Mouse (Mus musculus) gastrocnemius, postnatal 14 days (tissue): Measurements from ENCODE around the gene Tpm1. TPM values are rescaled to one million over a fixed set of nuclear protein-coding genes. Genes with fewer than 3 reads are reported as not detected.

Experiments used
- DNase-seq: peaks from one replicate; pipeline ENCODE4 v3.0.0; 2021; ENCODE audit warnings: mixed read lengths
- intact Hi-C: fragments of 180-260 bp; cut with DNase I; formaldehyde crosslinking; loops from one replicate; pipeline ENCODE4 v1.15.1; 2025; ENCODE audit warnings: low total_unique reads
- total RNA-seq, 2 experiments: library from RNA; stranded (reverse); gene quantifications; 2 replicates each; pipeline ENCODE4 v1.2.3; 2021

Tpm1 gene
- total RNA-seq, 2 experiments from 2014 or later = 23,393 to 24,139 TPM

DNA sequence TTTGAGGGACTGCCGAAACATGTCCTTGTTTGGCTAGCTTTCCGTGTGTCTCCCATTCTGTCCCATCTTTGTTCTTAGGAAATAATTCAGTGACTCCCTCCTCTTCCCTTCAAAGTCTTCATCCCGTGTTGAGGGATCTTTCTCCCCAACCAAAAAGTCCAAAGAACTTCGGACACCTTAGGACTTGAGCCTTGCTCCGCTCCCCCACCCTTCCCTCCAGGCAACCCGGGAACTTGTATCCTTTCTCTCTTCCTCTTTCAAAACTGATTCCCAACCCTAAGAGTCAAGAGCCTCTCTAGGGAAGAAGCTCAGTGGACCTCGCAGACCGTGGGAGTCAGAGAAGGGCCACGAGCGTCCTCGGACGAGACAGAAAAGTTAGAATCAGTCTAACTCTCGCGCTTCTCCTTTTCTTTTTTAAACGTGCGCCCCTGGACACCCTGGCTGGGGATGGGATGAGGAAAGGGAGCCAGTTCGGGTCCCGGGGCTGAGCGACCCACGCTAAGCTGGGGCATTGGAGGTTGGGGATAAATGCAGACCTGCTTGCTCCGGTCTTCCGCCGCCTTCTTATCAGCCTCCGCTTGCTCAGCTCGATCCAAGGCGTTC is 622 bp downstream of the Tpm1 start:
- intact Hi-C loops = no loop called here
- DNase-seq = no peak

DNA sequence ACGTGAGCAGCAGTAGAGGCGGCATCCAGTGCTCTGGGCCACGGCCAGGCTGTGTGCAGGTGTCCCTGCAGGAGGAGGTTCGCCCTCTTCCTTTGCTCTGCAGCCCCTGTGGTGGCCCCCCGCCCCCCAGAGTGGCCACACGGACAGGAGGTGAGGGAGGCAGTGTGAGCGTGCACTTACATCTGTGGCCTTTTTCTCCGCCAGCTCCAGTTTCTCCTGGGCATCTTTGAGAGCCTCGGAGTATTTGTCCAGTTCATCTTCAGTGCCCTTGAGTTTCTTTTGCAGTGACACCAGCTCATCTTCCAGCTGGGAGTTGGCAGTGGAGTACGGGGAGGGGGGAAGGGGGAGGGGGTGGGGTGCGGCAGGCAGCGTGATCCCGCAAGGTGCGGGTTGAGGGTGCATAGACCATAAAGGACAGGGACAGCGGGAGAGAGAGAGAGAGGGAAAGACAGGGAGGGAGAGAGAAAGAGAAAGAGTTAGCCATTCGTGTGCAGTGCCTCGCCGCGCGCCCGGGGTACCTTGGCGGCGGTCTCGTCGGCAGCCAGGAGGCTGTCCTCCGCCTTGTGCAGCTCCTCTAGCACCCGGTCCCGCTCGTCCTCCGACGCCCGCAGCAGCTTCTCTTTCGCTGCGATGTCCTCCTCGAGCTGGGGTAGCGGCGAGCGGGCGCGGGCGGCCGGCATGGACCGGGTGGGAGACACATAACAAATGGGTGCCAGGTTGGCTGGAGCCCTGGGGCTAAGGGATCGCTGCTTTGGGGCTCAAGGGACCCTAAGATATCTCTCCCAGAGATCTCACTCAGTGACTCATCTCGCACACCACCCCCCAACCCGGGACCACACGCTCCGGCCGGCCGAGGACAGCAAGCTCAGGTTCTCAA is 1.4 kb downstream of the Tpm1 start:
- DNase-seq = peak; percentile 42
- intact Hi-C loops = no loop called here

DNA sequence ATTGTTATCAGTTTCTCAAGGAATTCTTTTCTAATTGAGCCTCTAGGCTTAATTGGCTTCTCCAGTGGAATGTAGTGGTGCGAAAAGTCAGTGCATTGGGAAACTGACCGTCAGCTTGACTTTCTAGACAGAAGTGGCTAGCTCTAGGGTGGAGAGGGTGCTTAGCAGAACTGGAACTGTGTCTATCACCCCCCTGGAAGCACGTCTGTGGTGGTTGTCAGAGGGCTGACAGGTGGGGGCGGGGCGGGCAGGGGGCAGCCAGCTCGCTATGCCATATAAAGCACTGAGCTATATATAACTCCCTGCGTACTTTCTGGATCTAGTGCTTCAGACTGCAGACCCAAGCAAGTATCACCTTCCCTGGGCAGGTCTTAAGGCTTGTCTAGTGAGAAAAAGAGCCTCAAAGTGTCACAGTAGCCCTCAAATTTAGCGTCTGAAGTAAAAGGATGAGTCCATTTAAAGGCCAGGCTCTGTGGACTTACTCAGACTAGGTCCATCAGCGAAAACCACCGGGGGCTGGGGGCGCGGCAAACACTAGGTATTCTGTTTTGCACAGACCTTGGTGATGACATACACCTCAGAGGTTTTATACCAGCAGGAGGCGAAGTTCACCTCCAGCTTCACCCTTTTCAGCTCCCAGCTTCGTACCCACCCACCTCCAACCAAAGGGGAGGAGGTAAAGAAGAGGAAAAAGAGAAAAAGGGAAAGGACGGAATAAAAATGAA is 2.2 kb downstream of the Tpm1 start:
- intact Hi-C loops = no loop called here
- no peak for DNase-seq

DNA sequence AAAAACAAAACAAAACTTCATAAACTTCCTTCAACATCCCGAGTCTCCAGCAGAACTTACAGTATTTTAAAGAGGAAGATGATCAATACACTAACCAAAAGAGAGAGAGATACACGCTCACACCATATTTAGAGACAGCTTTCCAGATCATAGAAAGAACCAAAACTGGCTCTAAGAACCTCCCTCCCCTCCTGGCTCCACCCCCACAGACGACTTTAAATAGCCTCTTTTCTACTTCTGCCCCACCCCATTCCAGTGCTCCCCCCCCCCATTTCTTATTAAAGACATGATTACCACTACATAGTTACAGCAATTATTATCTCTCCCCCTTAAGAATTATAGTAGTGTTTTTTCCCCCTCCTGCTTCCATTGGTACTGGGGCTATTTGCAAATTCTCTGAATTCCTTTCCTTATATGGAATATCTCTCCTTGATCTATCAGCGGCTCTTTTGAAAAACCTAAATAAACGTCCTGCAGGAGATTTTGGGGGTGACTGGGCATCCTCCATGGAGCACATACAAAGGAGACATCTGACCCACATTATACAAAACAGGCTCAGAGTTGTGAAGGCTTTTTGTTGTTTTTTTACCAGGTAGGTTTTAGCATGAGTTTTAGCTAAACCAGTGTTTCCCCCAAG is 3.1 kb downstream of the Tpm1 start:
- intact Hi-C loops = no loop called here
- DNase-seq = no peak

DNA sequence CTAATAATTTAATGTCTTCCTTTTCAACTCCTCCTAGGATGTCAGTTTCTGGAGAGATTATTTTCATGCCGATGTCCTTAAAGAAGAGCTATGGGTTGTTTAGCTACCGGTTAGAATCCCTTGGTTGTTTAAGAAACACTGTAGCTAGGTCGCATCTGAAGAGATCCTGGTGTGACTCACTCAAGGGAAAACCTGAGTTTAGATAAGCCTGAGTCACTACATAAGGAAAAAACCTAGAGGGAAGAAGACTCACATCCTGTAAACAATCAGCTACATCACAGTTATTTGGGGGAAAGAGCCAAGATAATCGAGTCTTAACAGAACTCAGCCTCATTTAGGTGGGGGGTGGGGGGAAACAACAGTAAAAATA is 3.9 kb downstream of the Tpm1 start:
- intact Hi-C loops = no loop called here
- DNase-seq = no peak

DNA sequence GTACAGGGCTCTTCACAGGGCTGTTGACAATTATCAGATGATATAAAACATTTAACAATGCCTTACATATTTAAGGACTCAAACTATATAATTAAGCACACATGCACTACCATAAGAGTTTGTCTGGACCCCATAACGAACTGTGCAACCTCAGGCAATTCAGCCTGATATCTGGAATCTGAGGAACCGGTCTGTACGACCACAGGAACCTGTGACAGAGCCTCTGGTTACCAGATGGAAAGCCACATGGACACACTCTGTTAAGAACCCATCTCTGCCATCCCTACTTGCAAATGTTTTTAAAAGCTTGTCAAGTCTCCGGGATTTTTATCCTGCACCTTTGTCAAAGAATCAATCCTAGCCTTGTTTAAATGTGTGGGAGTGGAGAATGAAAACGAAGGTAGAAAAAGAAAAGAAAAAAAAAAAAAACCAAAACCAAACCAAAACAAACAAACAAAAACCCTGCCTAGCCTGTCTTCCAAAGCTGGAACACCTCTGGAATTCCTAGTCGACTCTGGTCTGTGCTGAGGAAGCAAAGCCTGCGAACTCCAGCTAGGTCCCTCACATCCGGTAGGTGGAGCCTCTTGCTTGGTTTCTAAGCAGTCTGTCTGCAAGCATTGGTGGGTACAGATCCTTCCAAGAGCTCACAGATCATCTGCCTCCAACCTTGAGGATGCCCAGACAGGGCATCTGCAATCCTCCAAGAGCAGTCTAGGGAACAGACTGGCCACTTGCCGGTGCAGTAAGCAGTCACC is 4.5 kb downstream of the Tpm1 start:
- DNase-seq = peak; percentile 57
- intact Hi-C loops = loop anchor here (5.0 kb wide), 1 partner anchor 42 kb away; no protein-coding TSS in a partner anchor

DNA sequence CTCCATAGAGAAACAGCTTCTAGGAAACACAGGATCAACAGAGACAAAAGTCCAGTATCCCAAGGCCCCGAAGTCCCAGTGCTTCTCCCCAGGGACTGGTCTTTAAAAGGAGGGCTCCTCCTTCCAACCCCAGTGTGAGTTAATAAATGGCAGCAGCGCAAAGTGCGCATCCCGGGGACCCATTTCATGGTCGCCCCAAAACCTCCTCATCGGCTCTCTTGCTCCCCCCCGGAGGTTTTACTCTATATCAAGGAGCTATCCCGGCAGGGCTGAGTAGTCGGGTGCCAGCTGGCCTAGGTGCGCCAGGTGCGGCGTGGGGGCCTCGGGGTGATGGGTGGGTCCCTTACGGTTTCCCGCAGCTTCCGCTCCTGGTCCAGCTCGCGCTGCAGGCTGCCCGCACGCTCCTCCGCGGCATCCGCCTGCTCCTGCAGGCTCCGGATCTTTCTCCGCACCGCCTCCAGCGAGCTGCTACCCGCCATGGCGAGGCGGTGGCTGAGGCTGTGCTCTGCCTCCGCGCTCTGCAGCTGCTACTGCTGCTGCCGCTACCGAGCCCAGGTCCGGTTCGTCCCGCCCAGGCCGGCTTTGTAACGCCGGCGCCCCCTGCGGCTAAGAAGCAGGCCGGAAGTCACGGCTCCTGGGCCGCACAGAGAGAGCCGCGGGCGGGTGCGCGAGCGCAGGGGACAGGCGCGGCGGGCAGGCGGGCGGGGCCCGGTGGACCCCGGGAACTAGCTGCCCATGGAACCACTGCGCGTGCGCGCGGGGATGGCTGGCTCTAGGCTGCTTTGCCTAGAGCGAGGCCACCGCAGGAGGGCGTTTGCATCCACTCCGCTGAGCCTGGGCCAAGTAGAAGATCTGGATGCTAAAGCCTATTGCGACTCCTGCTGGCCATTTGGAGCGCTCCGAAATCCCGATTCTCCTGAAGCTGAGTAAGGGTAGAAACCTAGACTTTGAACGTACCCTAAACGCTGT is 5.7 kb downstream of the Tpm1 start:
- peak; percentile 99 for DNase-seq

DNA sequence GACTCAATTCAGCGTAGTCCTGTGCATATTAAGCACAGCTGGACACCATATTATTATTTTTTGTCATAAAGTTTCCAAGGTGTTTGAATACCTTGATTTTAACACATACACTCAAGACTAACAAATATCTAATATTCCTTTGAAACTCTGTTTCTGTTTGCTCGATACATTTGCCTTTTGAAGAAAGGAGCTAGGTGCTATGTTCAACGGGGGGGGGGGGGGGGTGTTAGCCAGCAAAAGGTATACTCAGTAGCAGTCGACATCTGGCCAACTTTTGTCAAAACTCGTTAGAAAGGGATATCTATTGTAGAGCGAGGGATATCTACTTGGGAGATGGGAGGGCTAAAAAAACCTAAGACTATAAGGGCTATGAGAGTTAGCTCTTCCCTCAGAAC is 6.4 kb downstream of the Tpm1 start:
- DNase-seq = no peak
- intact Hi-C loops = loop anchor here (5.0 kb wide), 1 partner anchor 41 kb away; no protein-coding TSS in a partner anchor

More for the DNA sequence above, 5.7 kb downstream of the Tpm1 start:
- intact Hi-C loops = loop anchor here (5.0 kb wide), 1 partner anchor 41 kb away; no protein-coding TSS in a partner anchor

DNA sequence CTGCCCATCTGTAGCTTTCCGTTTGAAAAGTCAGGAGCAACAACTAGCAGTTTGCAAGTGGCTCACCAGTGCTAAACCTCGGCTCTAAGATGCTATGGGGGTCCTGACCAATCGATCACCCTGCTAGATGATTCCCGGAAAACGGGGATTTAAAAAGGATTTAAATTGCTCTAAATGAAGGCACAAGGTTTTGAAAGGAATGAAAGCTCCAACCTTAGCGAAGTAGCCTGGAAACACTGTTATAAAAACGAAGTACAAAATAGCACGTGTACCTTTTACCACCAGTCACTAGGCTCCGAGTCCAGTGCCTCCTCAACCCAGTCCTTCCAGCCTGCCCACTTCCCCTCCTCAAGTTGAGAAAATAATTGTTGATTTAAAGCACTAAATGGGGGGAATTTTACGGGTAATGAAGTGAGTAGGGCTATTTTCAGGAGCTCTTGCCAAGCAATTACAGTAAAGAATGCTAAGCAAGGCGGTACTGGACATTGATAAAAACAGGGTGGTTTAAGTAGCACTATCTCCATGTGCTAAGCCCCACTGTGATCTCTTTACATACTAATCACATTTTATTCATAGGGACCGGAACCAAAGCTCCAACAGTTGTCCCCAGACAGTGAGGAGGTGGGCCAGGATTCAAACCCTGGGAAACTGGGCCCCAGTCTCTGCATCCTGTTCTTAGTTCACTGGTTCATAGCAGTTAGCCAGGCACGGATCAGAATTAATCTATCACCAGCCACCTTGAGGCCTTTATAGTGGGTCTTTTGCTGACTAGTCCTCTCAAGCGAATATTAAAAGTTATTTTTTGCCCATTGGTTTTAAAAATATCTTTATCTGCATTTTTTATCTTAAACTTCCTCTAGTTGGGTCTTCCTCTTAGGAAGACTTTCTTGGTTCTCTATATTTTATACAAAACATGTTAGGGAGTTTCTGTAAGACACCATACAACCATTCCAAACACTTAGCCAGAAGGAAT is 7.1 kb downstream of the Tpm1 start:
- intact Hi-C loops = loop anchor here (5.0 kb wide), 1 partner anchor 40 kb away; no protein-coding TSS in a partner anchor
- no peak for DNase-seq

DNA sequence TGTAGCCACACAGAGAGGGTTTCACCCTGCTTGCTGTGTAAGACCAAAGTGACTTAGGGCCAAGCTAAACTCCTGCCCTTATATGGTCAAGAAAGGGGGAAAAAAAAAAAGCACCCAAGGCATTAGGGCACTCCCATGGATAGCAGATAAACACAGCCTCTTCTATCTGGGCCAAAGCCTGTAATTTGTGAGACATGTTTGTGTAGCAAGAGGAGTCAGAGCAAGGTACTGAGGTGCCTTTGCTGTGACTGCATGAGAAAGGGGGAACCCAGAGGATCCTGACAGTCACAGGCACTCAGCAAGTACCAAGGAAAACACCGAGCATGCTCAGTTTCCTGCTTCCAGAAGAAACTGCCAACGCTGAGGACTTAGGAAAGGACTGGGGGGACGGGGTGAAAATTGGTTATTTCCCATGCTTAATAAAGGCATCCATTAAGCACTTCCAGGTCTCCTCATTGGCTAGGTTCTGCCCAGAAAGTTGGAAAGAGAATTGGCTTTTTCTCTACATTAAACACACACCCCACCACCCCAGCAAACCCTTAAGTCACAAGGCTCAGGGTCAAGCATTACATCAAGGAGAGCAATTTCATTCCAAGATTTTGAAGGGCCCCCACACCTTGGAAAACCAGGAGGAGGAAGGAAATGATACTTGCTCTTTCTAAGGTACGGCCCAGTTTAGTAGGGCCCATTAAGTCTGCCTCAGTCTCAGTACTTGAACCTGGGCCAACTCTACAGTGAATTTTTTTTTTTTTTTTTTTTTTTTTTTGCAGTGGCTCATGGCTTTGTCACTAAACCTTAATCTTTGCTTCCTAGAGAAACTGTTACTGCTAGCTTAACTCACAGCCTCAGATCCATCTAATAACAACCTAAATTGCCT is 8.0 kb downstream of the Tpm1 start:
- intact Hi-C loops = loop anchor here (5.0 kb wide), 1 partner anchor 39 kb away; no protein-coding TSS in a partner anchor
- no peak for DNase-seq

DNA sequence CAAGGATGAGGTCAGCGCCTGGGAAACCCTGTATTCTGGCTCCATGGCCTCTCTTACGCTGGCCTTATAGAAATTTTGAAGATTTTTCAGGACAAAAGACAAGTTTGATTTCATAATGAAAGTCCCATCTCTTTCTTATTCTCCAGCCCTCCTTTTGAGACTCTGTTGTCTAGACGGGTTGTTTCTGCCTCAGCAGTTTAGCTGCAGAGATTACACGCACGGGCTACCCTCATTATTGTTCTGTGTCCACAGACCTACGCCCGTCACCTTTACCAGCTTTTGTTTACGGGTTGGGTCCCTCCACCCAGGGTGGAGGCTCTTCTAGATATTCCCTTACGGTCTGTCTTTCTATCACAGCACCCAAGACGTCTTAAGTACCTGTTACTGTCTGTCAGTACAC is 9.3 kb downstream of the Tpm1 start:
- intact Hi-C loops = loop anchor here (5.0 kb wide), 1 partner anchor 38 kb away; no protein-coding TSS in a partner anchor
- no peak for DNase-seq

DNA sequence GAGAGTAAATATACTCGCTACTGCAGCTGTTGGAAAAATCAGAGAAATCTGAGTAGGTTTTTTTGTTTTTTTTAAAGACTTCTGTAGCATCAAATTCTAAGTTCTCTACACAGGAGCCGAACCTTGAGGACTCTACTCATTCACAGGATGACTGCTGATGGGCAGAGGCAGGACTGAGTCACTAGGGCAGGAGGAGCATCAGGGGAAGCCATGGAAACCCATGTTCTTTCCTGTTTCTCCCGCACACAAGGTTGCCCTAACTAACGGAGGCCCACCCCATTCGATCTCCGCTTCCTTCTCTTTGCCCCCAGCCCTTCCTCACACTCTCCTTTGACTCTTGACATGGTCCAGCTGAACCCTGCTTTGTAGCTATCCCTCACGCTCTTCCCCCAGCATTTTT is 10.5 kb downstream of the Tpm1 start:
- intact Hi-C loops = no loop called here
- no peak for DNase-seq

DNA sequence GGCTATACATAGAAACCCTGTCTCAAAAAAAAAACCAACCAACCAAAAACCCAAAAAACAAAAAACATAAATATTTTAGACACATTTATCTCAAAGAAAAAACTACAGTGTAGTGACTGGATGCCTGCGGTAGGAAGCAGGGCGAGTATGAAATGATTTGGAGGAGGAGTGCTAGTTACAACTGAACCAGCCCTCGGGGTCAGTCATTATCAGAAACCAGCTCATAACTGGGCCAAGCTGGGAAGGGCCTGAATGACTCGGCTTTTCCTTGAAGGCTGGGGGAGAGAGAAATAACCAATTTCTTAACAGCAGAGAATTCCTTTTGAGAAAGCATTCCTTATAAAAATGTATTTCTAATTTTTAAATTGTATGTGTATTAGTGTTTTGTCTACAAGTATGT is 11.5 kb downstream of the Tpm1 start:
- no peak for DNase-seq
- intact Hi-C loops = no loop called here

DNA sequence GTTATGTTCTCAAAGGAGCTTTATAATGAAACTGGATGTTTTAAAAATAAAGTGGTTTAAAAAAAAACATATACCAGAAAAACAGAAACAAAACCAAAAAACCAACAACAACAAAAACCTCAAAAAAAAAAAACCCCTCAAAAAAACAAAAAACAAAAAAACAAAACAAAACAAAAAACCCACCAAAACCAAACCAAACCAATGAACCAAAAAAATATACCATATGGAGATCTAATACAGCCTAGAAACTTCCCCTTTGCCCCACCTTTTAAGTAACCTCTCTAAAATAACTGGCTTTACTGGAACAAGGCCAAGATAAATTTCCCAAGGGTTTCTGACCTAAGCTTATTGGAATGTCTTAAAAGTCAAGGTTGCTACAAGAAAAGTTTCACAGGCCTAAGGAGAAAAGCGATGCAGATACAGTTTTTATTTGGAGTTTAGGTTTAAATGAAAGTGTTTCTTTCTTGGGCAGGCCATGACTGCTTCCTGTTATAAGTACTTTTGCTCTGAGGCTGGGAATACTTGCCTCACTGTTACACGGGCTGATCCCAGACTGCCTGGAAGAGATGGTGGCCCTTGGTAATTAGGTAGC is 12.6 kb downstream of the Tpm1 start:
- intact Hi-C loops = no loop called here
- DNase-seq = no peak

DNA sequence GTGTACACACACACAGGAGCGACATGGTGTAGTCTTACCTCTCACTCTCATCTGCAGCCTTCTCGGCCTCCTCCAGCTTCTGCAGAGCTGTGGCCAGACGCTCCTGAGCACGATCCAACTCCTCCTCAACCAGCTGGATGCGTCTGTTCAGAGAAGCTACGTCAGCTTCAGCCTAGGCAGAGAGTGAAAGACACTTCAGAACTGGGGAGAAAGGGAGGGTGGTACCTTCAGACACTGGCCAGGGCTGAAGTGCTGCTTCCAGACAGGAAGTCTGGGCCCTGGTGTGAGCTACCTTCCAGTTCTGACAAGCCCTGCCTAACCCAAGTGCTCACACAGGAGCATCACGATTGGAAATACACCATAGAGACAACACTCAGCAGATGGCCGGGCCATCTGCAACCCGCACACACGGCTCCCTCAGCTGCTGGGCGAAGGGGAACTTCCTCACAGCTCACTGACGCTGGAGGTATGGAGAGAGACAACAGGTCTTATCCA is 13.2 kb downstream of the Tpm1 start:
- peak; percentile 41 for DNase-seq
- intact Hi-C loops = no loop called here
